ENCODE assay signal across 7 mouse cellular contexts in genomic region chr4:53415873-53416637, GRCm38 (mm10). TPM values are rescaled to one million over a fixed set of nuclear protein-coding genes. Genes with fewer than 3 reads are reported as not detected.
DNase-seq lines count a peak whose midpoint lies in the region; TF ChIP-seq lines count a peak whose summit lies in the region.

No protein-coding gene starts in this region.

- H3K4me3 ChIP-seq in gastrocnemius, adult 2 months: no peak overlapping the region
- H3K4me3 ChIP-seq in layer of hippocampus, adult 2 months: no peak overlapping the region

- DNase-seq in urinary bladder, postnatal 14 days (ENCODE audit: low spot score): peak; percentile 57
- no peak for DNase-seq in urinary bladder, adult 2 months (ENCODE audit: low spot score)
- peak; percentile 66 for DNase-seq in gastrocnemius, adult 2 months
- peak; percentile 41 to 74 for DNase-seq in layer of hippocampus, adult 2 months (ENCODE audit: low spot score in 2 of 2)
- DNase-seq in skeletal muscle tissue, adult 2 months (ENCODE audit: low read depth, low spot score): peak; percentile 81
- no peak for DNase-seq in embryo, embryonic 10.5 days (ENCODE audit: low spot score)
- no peak for DNase-seq in cerebellum, postnatal 4 days (ENCODE audit: low spot score in 2 of 2)

- H3K27ac ChIP-seq in gastrocnemius, adult 2 months: peak overlapping the region; percentile 81
- peak overlapping the region; percentile 4; the same call in 1 of the 2 replicates for H3K27ac ChIP-seq in layer of hippocampus, adult 2 months

- TF ChIP-seq CTCF in gastrocnemius, adult 2 months (IDR thresholded peaks at IDR 0.05): no peak
- no peak for TF ChIP-seq CTCF in layer of hippocampus, adult 2 months (conservative IDR thresholded peaks at IDR 0.05)

- intact Hi-C loops in gastrocnemius, adult 2 months (cut with DNase I): no loop called here

RNA-seq across cellular contexts. Expression of gene Slc44a1, which starts 24.2 kb away (rescaled TPM):
- polyA plus RNA-seq in urinary bladder, adult 2 months (2012; rRNA removed): 59.8 and 70.6 TPM in 2 replicates
- 10 to 100 TPM; 15.8 to 17.7 TPM for total RNA-seq in gastrocnemius, adult 2 months (2021)
- 10 to 100 TPM; 75.0 to 78.4 TPM for total RNA-seq in layer of hippocampus, adult 2 months (2021)

Comparison
In these comparisons a context has a peak if more than half of its experiments do, and no peak if none do; other contexts are left out.
1. DNase-seq: peak in urinary bladder, postnatal 14 days (single experiment), gastrocnemius, adult 2 months (single experiment), layer of hippocampus, adult 2 months (2 of 2) and skeletal muscle tissue, adult 2 months (single experiment); none in urinary bladder, adult 2 months (single experiment), embryo, embryonic 10.5 days (single experiment) and cerebellum, postnatal 4 days (0 of 2).
2. RNA of gene Slc44a1, which starts 24.2 kb away (total RNA-seq): 75.0 to 78.4 TPM in layer of hippocampus, adult 2 months; 15.8 to 17.7 TPM in gastrocnemius, adult 2 months; every median in the first group is over 4 times any median in the second.